Mouse (Mus musculus) layer of hippocampus, postnatal 10 days (tissue): Measurements from ENCODE around the gene Otx2. TPM values are rescaled to one million over a fixed set of nuclear protein-coding genes. Genes with fewer than 3 reads are reported as not detected.

Experiments used
- DNase-seq, 2 experiments: peaks; one replicate each; pipeline ENCODE4 v3.0.0; 2021; ENCODE audit warnings: low spot score in 2 of 2
- total RNA-seq, 2 experiments: library from RNA; stranded (reverse); gene quantifications; 2 replicates each; pipeline ENCODE4 v1.2.3; 2021

Otx2 gene
- total RNA-seq, 2 experiments from 2014 or later: 0.74 to 3.1 TPM

DNA sequence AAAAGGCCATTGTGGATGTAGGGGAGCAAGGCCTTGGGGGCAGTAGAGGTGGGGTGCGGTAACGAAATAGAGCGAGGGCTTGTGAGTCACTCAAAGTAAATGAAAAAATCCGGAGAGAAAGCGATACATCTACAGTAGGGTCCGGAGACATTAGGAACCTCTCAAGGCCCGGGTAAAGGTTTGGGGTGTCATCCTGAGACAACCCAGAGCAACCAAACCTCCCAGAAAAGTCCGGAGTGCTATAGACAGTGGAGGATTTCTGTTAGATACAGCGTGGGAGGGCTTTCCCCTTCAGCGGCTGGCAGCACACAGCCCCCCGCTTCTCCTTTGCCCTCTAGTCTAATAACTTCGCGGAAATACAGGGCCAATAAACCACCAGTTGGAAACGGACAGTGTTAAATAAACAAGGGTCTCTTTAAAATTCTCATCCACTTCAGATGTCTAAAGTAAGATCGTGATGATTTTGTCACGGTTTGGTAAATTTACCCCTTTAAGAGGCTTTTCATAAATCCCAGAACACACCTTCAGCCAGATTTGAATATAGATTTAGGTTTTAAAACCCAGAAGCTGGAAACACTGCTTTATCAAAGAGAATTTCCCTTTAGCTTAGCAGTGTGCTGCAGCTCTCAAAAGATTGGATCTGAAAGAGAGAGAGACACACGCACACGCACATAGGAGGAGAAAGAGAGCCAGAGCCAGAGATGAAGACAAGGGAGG, 3.9 kb downstream of the Otx2 start:
- no peak for DNase-seq

DNA sequence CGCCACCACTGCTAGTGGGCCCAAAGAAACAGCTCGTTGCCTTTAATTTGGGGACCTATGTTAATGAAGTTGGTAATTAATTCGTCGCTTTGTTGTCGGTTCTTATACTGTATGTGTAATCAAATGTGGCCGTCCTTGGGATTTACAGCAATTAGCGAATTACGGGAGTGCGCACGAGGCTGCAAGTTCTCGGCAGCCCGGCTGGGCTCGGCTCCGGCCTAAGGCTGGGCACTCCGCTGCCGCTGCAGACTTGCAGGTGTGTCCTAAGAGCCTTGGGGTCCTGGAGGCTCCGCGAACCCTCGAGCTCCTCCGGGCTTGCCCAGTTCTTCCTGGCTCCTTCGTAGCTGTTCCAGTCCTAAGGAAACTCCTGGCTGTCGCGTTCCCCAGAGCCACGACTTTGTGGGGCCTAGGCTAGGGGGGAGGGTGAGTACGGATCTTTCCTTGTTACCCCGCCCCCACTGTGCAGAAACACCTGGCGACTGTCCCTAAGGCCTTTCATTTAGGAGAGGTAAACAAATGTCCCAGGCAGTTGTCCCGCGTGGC, 4.8 kb downstream of the Otx2 start:
- no peak for DNase-seq

DNA sequence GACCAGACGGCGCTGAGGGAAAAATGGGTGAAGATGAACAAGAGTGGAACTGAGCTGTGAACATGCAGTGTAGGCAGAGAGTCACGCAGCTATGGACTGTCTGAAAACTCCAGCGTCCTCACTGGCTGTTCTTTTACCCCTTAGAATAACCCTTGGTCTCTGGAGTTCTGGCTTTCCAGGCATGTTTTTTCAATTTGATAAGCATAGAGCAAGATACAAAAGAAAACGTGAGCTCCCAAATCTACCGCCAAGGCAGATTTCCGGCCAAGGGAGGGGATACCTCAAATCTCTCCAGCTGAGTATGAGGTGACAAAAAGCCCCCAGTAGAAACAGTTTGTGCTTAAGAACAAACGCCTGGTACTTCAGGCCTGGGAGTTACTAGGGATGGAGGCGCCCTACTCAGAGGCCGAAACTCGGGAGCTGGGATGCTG, 5.6 kb downstream of the Otx2 start:
- DNase-seq: no peak

DNA sequence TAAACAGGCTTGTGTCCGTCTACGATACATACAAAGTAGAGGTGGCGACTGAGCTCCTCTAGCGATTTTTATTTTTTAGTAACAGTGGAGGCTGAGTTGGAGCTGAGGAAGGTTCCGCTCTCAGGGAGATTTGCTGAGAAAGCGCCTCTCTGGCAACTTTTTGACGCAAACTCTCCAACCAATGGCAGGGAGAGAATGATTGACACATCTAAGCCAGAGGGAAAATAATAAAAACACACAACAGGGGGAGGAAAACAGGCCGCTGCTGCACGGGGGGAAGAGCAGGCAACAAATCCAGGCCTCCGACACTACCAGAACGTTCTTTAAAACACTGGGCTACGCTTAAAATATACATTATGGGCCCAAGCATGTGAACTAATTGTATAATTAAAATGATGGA, 6.2 kb downstream of the Otx2 start:
- DNase-seq: no peak

DNA sequence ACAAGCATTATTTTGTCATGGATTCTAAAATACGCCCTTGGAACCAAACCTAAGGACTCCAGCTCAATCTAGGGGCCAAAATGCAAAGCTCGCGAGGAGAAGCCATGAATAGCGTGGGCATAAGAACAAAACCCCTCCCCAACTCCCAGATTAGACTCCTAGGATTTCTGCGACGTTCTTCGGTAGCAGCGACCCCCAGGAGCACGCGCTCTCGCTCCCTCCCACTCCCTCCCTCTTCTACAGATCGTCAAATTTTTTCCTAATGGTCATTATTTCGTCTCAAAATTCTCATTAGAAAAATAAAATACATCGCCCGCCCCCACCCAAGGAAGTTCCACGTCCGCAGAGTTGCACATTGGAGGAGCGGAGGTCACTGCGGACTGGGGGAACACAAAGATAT, 6.8 kb downstream of the Otx2 start:
- DNase-seq: no peak

DNA sequence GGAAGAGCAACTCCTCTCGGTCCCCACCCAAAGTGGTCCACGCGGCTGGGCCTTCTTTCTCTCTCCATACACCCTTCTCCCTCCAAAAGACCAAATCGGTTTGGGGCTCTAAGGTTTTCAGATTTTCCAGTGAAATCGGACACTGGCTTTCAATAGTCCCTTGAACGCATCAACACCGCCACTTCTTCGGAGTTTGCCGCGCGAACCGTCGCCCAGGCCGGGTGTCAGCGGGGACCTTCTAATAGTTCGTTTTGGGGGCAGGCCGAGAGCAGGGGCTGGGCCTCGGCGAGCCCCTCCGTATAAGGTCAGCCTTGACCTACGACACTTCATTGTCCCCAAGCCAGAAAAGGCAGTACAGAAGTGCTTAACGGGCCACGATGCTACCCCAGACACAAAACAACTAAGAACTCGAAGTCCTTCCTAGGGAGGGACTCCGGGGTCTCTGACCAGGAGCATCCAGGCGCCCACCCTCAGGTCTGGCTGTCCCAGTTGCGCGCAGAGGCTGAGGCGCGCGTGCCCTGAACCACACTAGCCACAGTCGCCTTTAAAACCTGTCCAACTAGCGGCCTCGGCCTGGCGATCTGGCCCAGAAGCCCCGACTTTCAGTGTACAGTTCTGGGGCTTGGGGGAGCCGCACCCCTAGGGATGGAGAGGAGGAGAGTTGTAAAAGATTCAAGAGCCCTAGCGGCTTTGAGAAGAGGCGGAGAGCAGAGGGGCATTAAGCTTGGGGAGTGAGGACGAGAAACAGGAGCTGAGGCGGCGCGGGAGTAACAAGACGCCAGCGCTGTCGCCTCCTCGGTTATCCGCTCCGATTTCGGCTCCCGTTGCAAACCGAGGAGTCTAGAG, 7.6 kb downstream of the Otx2 start:
- DNase-seq: no peak

DNA sequence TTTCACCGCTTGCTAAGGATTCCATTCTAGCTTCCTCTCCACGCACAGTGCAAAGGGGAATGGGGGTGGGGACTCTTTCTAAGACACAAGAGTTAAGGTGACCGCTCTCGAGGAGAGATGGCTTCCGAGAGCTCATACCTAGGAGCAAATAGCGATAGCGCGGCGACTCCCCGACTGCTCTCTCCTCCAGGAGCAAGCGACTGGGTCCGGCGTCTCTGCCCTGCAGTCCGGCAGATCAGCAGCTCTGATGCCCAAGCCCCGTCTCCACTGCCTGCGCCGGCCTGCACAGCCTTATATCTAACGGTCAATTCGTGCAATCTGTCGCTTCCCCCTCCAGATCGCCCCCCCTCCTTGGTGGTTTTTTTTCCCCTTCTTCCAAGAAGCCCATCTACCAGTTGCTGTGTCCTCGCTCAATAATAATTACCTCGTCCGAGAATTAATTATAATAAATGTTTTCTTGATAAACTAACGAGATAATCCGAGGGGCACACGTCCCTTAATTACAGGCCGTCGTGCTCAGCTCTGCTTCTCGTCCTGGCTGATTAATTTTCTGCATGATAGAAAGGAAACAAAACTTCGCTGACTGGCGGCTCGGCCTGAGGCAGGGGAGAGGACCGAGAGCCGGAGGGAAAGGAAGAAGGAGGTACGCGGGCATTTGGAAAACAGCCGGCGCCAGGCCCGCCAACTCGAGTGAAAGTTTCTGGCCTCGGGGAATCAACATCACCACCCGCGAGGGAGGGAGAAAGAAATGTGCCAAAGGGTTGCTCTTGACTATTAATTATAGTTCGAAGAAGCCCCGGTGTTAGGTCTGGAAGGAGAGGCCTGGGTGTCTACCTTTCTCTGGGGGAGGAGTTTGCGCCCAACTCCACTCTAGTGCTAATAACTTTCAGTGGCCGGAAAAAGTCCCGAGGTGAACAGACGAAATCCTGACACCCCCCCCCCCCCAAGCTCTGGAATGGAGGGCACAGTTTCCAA, 8.5 kb downstream of the Otx2 start:
- DNase-seq: no peak

DNA sequence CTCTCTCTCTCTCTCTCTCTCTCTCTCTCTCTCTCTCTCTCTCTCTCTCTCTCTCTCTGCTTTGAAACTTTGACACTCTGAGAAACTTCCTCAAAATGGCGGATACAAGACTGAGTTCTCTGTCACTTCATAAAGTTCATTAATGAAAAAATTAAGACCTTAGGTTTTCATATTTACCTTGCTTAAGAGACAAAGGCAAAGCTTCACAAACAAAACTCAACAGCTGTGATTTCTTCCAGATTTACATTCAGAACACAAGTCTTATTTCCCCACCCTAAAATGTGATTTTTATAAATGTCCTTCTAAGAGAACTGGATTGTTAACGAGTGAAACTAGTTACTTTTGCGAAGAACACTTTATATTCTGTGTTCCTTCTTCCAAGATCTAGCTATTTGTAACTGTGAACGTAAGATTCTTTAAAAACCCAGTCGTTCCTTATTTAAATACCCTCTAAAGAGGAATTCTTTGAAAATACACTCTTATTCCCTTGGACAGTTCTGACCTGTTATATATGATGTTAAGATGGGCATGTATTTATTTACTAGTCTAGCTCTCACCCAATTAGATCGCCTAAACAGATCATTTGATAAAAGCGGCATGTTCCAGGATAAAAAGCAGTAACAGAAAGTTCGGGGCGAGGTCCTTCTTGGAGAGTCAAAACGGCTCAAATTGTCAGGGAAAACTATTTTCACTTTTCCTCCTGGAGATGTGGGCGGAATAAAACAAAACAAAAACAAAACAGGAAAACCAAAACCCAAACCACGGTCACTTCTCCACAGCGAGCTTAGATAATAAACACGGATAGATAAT, 9.4 kb downstream of the Otx2 start:
- no peak for DNase-seq

DNA sequence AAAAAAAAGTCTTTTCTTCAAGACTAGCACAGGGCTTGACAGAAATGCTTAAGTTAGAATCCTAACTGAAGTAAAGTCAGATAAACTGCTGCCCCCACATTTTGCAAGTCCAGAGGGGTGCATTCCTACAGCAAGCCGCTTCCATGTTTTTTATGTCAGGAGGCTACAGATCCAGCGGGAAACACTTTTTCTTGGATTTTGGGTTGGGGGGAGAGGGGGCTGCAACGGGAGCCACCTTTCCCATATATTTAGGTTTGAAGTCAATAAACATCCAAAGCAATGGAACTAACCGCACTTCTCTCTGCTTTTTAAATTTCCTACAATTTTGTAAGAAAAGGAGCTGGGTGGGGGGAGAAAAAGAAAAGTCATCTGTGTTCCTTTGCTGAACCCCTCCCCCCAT, 10.1 kb downstream of the Otx2 start:
- DNase-seq: no peak

DNA sequence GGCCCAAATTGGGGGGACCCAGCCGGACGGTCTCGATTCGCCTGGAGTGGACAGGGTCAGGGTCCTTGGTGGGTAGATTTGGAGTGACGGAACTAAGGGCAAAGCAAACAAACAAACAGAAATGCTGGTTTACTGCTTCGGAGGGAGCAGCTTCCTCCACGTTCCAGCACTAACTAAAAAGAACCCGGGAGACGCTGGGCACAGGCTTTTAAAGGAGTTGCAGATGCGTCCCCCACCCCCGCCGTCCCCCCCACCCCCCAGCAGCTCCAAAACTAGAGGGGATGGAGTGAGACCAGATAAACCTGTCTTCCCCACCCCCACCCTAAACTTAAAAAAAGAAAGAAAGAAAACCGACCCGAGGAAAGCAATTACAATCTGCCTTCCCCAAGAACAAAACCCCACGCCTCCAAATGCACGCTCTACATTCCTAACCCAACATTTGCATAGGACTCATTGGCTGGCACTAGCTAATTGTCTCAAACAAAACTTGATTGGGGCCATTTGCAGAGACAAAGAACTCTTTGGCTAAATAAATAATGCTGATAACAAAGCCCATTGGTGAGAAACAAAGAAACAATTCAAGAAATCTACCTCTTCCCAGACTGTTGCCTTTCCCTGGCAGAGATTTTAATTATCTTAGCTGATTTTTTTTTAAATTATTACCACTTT, 10.9 kb downstream of the Otx2 start:
- no peak for DNase-seq

DNA sequence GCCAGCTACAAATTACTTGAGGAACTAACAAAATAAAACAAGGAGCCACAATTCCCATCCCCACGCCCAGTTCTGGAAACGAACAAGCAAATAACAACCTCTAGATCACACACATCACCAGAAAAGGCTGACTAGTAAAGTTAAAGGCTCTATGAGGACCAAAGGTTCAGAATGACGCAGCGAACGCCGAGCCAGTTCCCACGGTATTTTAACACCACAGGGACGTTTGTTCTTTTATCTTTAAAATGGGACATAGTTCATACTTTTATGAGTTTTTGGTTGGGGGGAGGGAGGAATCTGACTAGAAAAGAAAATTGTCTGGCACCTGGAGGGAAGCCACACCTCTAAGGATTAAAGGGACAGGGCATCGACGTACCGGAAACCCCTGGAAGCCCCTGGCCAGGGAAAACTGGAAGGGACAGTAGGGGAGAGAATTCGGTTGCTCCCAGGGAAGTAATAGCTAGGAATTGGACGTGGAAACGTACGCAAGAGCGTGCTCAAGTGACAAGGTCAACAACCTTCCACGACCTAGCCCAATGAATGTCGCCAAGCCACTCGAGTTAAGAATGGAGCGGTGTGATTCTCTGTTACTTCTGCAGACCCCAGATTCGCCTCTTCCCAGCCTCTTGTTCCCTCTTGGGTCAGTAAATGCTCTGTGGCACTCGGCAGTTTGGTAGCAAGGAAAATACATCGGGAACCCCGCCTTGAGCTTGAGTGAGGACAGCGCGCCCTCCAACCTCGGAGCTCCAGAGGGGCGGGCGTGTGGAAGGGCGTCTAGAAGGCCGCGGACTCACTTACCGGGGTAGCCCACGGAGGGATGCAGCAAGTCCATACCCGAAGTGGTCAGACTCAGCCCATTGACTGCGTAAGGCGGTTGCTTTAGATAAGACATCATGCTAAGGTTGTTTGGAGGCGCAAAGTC, 11.7 kb downstream of the Otx2 start:
- DNase-seq: no peak

DNA sequence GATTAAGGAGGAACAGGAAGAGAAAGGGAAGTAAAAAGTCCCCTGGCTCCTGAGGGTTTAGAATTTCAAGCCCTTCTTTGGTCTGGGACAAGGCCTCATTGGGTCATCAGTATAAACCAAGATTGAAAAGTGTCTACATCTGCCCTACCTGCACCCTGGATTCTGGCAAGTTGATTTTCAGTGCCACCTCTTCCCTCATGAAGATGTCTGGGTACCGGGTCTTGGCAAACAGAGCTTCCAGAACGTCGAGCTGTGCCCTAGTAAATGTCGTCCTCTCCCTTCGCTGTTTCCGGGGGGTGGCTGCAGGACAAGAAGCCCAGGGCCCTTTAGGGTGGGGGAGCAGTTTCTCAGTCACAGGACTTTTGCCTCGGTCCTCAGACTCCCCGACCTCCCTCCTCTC, 12.5 kb downstream of the Otx2 start:
- DNase-seq: no peak

DNA sequence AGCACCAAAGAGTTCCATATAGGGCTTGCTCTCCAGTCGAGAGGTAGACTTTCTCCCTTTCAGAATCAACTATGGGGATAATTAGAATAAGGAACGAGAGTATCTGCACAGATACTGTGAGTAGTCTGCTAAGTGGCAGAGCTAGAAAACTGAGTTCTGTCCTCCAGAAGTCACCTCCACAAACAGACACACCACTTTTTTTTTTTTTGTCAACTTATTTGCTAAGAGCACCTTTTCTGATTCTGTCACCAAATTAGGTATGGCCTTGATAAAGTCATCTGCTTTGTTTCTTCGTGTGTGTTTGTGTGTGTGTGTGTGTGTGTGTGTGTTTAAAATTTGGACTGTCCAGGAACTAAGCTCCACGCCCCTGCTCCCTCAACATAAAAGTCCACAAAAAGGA, 13.0 kb downstream of the Otx2 start:
- DNase-seq: no peak

DNA sequence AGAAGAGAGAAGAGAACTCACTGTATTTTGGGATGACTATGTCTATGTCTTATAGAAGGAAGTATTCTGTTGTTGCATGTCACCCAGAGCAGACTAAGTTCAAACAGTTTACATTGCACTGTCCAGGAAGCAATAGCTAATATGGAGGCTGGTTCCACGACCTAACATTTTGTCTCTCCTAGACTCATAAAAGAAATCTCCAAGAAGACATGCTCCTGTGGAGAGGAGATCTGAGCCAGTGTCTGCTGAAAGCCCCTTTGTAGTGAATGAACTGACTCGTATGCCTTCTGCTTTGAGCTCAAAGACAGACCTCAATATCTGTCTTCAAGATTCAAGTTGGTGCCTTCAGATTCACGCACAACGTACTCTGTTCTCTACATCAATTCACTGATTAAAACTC, 14.0 kb downstream of the Otx2 start:
- no peak for DNase-seq

DNA sequence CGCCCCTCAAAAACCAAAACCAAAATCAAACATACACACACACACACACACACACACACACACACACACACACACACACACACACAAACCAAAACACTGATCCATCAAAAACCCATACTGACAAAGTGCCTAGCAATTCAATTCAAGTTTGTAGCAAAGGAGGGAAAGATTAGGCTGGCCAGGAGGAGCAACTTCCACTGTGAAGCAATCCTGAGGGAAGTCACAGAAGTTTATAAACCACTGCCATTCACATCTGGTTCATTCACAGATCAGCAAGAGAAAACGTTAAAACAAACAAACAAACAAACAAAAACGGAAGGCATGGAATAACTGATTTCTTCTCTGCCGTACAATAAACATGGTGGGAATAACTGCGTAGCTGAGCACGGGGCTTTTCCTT, 16.4 kb downstream of the Otx2 start:
- DNase-seq: no peak

DNA sequence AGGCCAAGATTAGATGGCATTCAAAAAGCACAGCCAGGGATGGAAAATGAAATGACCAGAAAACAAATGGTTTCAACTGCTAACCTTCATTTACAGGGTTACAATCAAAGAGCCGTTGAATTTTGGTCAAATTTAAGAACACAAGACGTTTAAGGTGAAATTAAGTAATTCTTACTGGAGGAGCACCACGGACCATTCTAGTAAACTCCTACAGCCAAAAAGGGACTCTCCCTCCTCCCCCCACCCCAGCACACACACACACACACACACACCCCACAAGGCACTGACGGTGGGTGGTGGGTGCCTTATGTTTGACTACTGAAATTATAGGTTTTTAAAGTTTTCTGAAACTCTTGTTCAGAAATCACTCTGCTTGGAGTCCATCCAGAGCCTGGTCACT, 16.9 kb downstream of the Otx2 start:
- no peak for DNase-seq

DNA sequence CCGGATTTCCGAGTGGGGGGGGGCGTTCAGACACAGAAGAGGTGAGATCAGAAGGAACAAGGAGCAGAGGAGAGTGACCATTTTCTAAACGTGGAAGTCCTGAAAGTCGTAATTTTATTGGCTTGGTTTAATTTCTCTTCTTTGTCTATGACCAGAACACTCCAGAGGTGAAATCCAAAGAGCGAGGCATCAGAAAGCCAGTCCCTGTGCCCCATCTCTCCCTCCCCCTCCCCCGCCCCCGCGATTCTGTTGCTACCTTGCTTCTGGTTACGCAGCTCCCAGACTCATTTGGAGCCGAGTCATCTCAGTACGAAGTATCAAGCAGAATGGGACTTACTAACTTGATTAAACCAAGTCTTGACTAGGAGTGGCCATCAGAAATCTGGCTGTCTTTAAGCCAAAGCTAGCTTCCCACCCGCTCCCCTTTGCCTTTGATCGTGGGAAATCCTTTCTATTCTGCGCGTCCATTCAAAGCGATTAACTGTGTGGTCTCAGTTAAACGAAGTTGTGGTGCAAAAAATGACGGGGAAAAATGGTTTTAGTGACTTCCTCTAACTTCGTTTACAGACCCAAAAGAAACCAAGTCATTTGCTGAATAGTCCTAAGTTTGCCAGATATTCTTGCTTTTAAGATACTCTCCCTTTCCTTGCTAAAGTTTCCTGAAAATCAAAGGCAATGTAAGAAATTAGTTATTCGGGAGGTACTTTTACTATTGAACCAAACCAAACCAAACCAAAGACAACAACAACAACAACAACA, 17.6 kb downstream of the Otx2 start:
- no peak for DNase-seq
